Comparison of ENCODE assay signal across 11 mouse cellular contexts in genomic region chr5:114681717-114682116, GRCm38 (mm10). TPM values are rescaled to one million over a fixed set of nuclear protein-coding genes. Genes with fewer than 3 reads are reported as not detected.
DNase-seq lines count a peak whose midpoint lies in the region; ATAC-seq lines count a peak whose summit lies in the region.
"Had no signal": no experiment of that assay in that cellular context is flagged by ENCODE, and none has a peak within 500 bp of the region (broad histone marks: within the 10 kb centered on the region; RNA-seq: fewer than 3 reads in every experiment).

No protein-coding gene starts in this region.

- DNase-seq in kidney, postnatal 10 days, result no peak
- peak; percentile 81 for DNase-seq in cerebellum, adult 9-10 months
- DNase-seq in limb, embryonic 10.5 days (ENCODE audit: low spot score), result no peak
- DNase-seq in right cerebral cortex, postnatal 10 days (ENCODE audit: low spot score in 2 of 2), result no peak
- DNase-seq: kidney, adult 8-10 months; thymus, postnatal 25 days had no signal

- WGBS in kidney, embryonic 16.5 days, result 57% methylated on average over 8 of the region's 8 CpGs
- WGBS in limb, embryonic 10.5 days, result 80% methylated on average over 8 of the region's 8 CpGs
- WGBS in forebrain, embryonic 15.5 days, result 85% methylated on average over 8 of the region's 8 CpGs

- peak overlapping the region; percentile 0; the same call in 1 of the 2 replicates for H3K27ac ChIP-seq in kidney, embryonic 16.5 days (ENCODE audit: low read length)
- peak overlapping the region; percentile 46; the same call in 1 of the 2 replicates for H3K27ac ChIP-seq in limb, embryonic 10.5 days
- H3K27ac ChIP-seq in forebrain, embryonic 15.5 days (replicated peaks), result no peak overlapping the region

- no peaks in the 10 kb centered on the region for H3K27me3 ChIP-seq in kidney, embryonic 16.5 days (ENCODE audit: insufficient read depth, low read length)
- no peaks in the 10 kb centered on the region for H3K27me3 ChIP-seq in limb, embryonic 10.5 days (ENCODE audit: low read depth, poor library complexity, severe bottlenecking)
- no peaks in the 10 kb centered on the region for H3K27me3 ChIP-seq in forebrain, embryonic 15.5 days
- H3K27me3 ChIP-seq: megakaryocyte, embryonic 14.5 days; Patski had no signal

- H3K4me2 ChIP-seq in kidney, embryonic 16.5 days (replicated peaks; ENCODE audit: low read depth, low read length), result no peak overlapping the region
- H3K4me2 ChIP-seq in forebrain, embryonic 15.5 days (replicated peaks), result no peak overlapping the region

- no peak overlapping the region for H3K4me3 ChIP-seq in kidney, embryonic 16.5 days (ENCODE audit: low read length)
- H3K4me3 ChIP-seq in limb, embryonic 10.5 days, result no peak overlapping the region
- no peak overlapping the region for H3K4me3 ChIP-seq in forebrain, embryonic 15.5 days
- H3K4me3 ChIP-seq: megakaryocyte, embryonic 14.5 days had no signal

- no peak for ATAC-seq in kidney, embryonic 16.5 days (ENCODE audit: low FRiP score, low TSS enrichment)
- peak; percentile 57 for ATAC-seq in megakaryocyte progenitor cell, adult 5-6 weeks (replicated peaks; ENCODE audit: poor library complexity)
- ATAC-seq in forebrain, embryonic 15.5 days (replicated peaks), result no peak
- ATAC-seq: Patski had no signal

- peaks cover 46% of the 10 kb centered on the region for H3K4me1 ChIP-seq in kidney, embryonic 16.5 days (ENCODE audit: insufficient read depth, low read length)
- peaks cover 63% of the 10 kb centered on the region for H3K4me1 ChIP-seq in limb, embryonic 10.5 days
- 0 out of 2 replicates have a peak, but pooled peaks cover 7% of the 10 kb centered on the region for H3K4me1 ChIP-seq in forebrain, embryonic 15.5 days

- no peak overlapping the region for H3K9ac ChIP-seq in kidney, embryonic 16.5 days (replicated peaks; ENCODE audit: low read length)
- no peak overlapping the region for H3K9ac ChIP-seq in forebrain, embryonic 15.5 days (replicated peaks)

- H3K36me3 ChIP-seq in kidney, embryonic 16.5 days (ENCODE audit: insufficient read depth, low read length), result 0 out of 2 replicates have a peak, but pooled peaks cover 6% of the 10 kb centered on the region
- peaks cover 11% of the 10 kb centered on the region for H3K36me3 ChIP-seq in limb, embryonic 10.5 days
- no peaks in the 10 kb centered on the region for H3K36me3 ChIP-seq in forebrain, embryonic 15.5 days

- H3K9me3 ChIP-seq in kidney, embryonic 16.5 days (ENCODE audit: low read length), result no peaks in the 10 kb centered on the region
- H3K9me3 ChIP-seq in limb, embryonic 10.5 days (replicated peaks), result no peaks in the 10 kb centered on the region
- H3K9me3 ChIP-seq in forebrain, embryonic 15.5 days, result no peaks in the 10 kb centered on the region
- H3K9me3 ChIP-seq: megakaryocyte, embryonic 14.5 days had no signal

RNA-seq across cellular contexts. Expression of gene Gltp, which starts 9.1 kb away (rescaled TPM):
- 86.0 and 89.6 TPM in 2 replicates for polyA plus RNA-seq in kidney, embryonic 16.5 days (2015; fragmentation: Nextera tagmentation; extraction: Ambion mirVana)
- 65.4 and 78.6 TPM in 2 replicates for polyA plus RNA-seq in limb, embryonic 10.5 days (2016; fragmentation: Nextera tagmentation; extraction: Ambion mirVana)
- total RNA-seq in megakaryocyte progenitor cell, adult 5-6 weeks (2015), result 94.3 and 101 TPM in 2 replicates
- 46.1 and 48.6 TPM in 2 replicates for total RNA-seq in megakaryocyte progenitor cell, adult 5-6 weeks (2017)
- polyA plus RNA-seq in forebrain, embryonic 15.5 days (2015; fragmentation: Nextera tagmentation; extraction: Ambion mirVana), result 36.9 and 39.6 TPM in 2 replicates

RNA-seq across cellular contexts. Expression of gene Trpv4, which starts 23.5 kb away (rescaled TPM):
- polyA plus RNA-seq in kidney, embryonic 16.5 days (2015; fragmentation: Nextera tagmentation; extraction: Ambion mirVana), result 33.4 and 33.6 TPM in 2 replicates
- 0.31 TPM in 2 replicates for polyA plus RNA-seq in limb, embryonic 10.5 days (2016; fragmentation: Nextera tagmentation; extraction: Ambion mirVana)
- total RNA-seq in megakaryocyte progenitor cell, adult 5-6 weeks (2015), result 0.15 and 0.25 TPM in 2 replicates
- total RNA-seq in megakaryocyte progenitor cell, adult 5-6 weeks (2017), result 0.17 TPM in 1 of 2 replicates, not detected in the other
- 0.56 and 0.88 TPM in 2 replicates for polyA plus RNA-seq in forebrain, embryonic 15.5 days (2015; fragmentation: Nextera tagmentation; extraction: Ambion mirVana)

RNA-seq across cellular contexts. Expression of gene Tchp, which starts 25.8 kb away (rescaled TPM):
- 15.5 and 16.1 TPM in 2 replicates for polyA plus RNA-seq in kidney, embryonic 16.5 days (2015; fragmentation: Nextera tagmentation; extraction: Ambion mirVana)
- 18.8 and 22.0 TPM in 2 replicates for polyA plus RNA-seq in limb, embryonic 10.5 days (2016; fragmentation: Nextera tagmentation; extraction: Ambion mirVana)
- 4.9 and 5.4 TPM in 2 replicates for total RNA-seq in megakaryocyte progenitor cell, adult 5-6 weeks (2015)
- 10.0 and 10.2 TPM in 2 replicates for total RNA-seq in megakaryocyte progenitor cell, adult 5-6 weeks (2017)
- 14.8 and 16.7 TPM in 2 replicates for polyA plus RNA-seq in forebrain, embryonic 15.5 days (2015; fragmentation: Nextera tagmentation; extraction: Ambion mirVana)

Comparison
In these comparisons a context has a peak if more than half of its experiments do, and no peak if none do; other contexts are left out.
1. RNA of gene Trpv4, which starts 23.5 kb away (polyA plus RNA-seq): 33.4 to 33.6 TPM in kidney, embryonic 16.5 days; 0.56 to 0.88 TPM in forebrain, embryonic 15.5 days and 0.31 TPM in limb, embryonic 10.5 days; every median in the first group is over 10 times any median in the second.